Mouse (Mus musculus) spleen, adult 2 months (tissue): ENCODE data around the gene Tmem151b. TPM values are rescaled to one million over a fixed set of nuclear protein-coding genes. Genes with fewer than 3 reads are reported as not detected.

Experiments
- DNase-seq, 2 experiments: peaks; one replicate each; pipeline versions ENCODE4 v3.0.0 to v3.0.0-alpha.2; 2012 to 2021; ENCODE audit warnings: low spot score in 2 of 2, low read depth in 1 of 2
- H3K27ac ChIP-seq: fragments of 200-500 bp; 2 replicates; pipeline ENCODE4 v1.5.1; 2012; ENCODE audit warnings: low read length, inconsistent platforms; ENCODE audit not compliant: insufficient read depth
- H3K27me3 ChIP-seq: fragments of 200-500 bp; 2 replicates; pipeline ENCODE4 v1.6.1; 2012; ENCODE audit warnings: mild to moderate bottlenecking, moderate library complexity, low read length, inconsistent platforms; ENCODE audit not compliant: control insufficient read depth, insufficient read depth
- H3K36me3 ChIP-seq: fragments of 200-500 bp; 2 replicates; pipeline ENCODE4 v1.6.1; 2012; ENCODE audit warnings: mild to moderate bottlenecking, low read length, inconsistent platforms; ENCODE audit not compliant: control insufficient read depth, insufficient read depth
- H3K4me1 ChIP-seq: fragments of 200-500 bp; 2 replicates; pipeline ENCODE4 v1.6.1; 2011; ENCODE audit warnings: inconsistent platforms; ENCODE audit not compliant: control insufficient read depth, insufficient read depth, insufficient read length
- H3K4me3 ChIP-seq: fragments of 200-500 bp; 2 replicates; pipeline ENCODE4 v1.5.1; 2011; ENCODE audit warnings: mild to moderate bottlenecking, inconsistent platforms; ENCODE audit not compliant: insufficient read depth, insufficient read length; ENCODE audit errors: extremely low read depth
- CTCF ChIP-seq: fragments of 200-500 bp; IDR thresholded peaks from 2 replicates; pipeline ENCODE4 v1.5.1; 2011; ENCODE audit warnings: mild to moderate bottlenecking, inconsistent platforms; ENCODE audit not compliant: insufficient read depth, insufficient read length, insufficient replicate concordance; ENCODE audit errors: extremely low read depth
- POLR2A ChIP-seq: fragments of 200-500 bp; IDR thresholded peaks from 2 replicates; pipeline ENCODE4 v1.6.1; 2011; ENCODE audit warnings: low read depth, low read length, inconsistent platforms
- WGBS: fragments of 180-500 bp; shearing (Covaris S2); methylation state at CpG from one replicate; pipeline ENCODE4 v1.1.7; 2018; 5-methylcytosine and 5-hydroxymethylcytosine counted together
- polyA plus RNA-seq: library from polyadenylated mRNA; depleted of rRNA; stranded (reverse); fragments of >200 nt; gene quantifications from 2 replicates; pipeline ENCODE4 v1.2.3, GENCODE M21; 2012

The Tmem151b gene
- polyA plus RNA-seq, 1 experiment = 2.3 TPM

DNA sequence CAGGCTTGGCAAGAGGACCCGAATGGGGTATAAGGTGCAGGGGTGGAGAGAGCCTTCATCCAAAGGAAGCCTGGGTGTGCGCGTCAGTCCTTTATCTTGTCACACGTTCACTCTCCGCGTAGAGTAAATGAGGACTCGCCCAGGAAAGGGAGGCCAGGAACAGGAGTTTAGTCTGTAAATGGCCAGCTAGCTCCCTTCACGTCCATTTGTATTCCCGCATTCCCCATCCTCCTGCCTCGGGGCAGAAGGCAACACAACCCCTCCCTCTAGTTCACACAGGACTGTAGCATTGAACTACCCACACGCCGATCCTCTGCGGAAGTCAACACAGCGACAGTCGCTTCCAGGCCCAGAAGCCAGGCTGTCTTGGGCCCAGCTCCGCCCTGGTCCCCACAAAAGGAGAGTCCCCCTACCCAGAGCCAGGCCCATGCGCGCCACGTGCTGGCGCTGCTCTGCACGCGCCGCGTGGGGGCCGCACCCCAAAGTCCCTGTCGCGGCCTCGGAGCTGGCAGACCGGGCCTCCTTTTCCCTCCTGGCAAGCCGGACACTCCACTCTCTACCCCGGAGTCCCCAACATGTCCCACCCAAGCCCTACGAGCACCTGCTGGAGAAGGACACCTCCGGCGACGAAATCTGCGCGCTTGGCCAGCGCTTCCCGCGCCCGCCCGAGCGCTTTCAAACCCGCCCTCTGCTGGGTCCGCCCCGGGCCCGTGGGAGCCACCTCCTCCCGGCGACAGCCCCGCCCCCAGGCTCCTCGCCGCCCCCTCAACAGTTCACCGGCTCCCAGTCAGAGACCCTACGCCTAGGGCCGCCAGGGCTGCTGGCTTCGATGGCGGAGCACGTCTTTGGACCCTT lies 45.6 kb upstream of the Tmem151b start:
- Histone ChIP-seq H3K36me3 (no peaks in the 10 kb centered on the region), H3K4me1 (peaks cover 18% of the 10 kb centered on the region; the same call in 1 of the 2 replicates), H3K27me3 (no peaks in the 10 kb centered on the region), H3K27ac (peak overlapping the region; percentile 50), H3K4me3 (peak overlapping the region; percentile 68)
- no peak for TF ChIP-seq CTCF
- TF ChIP-seq POLR2A = no peak
- DNase-seq = peak in 1 of 2 experiments; percentile 71
- under 1% methylated on average over 55 of the region's 58 CpGs for WGBS

DNA sequence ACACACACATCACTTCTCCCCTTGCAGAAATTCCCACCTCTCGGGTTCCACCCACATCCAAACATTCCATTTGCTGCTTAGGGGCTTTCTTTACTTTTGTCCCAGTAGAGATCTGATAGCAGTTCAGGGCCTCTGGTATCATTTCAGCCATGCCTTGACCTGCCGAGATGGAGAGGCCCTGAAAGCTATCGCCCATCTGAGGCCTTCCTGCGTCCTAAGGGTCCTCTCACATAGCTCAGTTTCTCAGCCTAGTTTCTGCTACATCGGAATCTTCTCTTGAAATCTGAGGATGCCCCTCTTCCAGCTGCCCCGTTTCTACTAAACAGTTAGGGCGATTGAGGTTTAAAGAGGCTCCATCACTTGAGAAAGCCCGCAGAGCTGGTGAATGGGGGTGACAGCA lies 44.7 kb upstream of the Tmem151b start:
- no peak for TF ChIP-seq CTCF
- Histone ChIP-seq H3K27me3 (no peaks in the 10 kb centered on the region), H3K4me3 (no peak overlapping the region), H3K27ac (peak overlapping the region; percentile 19; the same call in 1 of the 2 replicates), H3K4me1 (peaks cover 15% of the 10 kb centered on the region; the same call in 1 of the 2 replicates), H3K36me3 (no peaks in the 10 kb centered on the region)
- 59% methylated on average over 8 of the region's 8 CpGs for WGBS
- no peak for DNase-seq

DNA sequence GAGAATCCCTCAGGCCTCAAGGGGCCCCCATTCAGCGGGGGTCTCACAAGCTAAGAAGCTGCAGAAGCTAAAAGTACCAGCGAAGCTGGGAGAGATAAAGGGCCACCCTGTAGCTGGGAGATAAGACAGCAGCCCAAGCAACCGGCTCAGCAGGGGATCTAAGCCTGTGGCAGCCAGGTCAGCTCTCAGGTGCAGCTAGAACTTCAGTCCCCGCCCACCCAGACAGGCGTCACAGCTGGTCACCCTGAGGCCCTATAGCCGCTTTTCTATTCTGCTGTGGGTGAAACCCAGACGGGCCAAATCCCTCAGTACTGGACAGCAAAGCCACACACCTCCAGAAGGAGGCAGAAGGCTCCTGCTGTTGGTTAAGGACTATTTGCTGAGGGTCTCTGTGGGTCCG lies 44.0 kb upstream of the Tmem151b start:
- no peaks in the 10 kb centered on the region for H3K27me3 ChIP-seq
- no peak overlapping the region for H3K4me3 ChIP-seq

DNA sequence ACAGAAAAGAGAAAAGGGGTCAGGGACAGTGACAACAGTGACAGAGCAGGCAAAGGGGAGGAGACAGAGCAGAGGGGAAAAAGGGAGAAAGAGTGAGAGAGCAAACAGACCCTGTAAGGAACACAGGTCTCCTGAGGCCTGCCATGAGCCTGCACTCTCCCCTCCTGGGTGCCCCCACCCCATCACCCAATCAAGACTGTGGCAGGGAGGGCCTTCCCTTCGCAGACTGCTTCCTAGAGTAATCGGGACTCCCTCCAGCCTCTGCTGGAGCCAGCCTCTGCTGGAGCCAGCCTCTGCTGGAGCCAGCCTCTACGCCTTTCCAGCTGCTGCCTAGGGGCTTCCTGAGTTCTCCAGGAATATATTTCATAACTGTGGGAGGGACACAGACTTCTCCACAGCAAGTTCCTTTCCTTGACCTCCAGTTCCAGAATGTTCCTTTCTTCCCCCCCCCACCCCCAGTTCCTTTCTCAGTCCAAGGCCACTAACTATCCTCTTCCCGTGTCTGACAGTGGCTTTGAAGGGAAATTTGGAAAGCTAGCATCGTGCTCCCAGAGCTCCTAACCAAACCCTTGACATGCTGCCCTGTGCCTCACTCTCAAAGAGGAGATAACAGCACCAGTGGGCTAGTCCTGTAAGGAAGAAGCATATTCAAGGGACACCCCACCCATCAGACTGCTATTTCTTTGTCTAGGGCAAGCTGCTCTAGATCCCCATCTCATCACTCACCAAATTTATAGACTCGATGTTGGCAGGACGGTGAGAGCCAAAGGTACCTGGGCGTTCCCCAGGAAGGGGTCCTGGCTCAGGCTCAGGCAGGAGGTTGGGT lies 43.3 kb upstream of the Tmem151b start:
- WGBS = 52% methylated on average over 8 of the region's 8 CpGs
- no peaks in the 10 kb centered on the region for H3K27me3 ChIP-seq
- no peak for TF ChIP-seq CTCF
- TF ChIP-seq POLR2A = no peak
- H3K36me3 ChIP-seq = no peaks in the 10 kb centered on the region
- H3K4me3 ChIP-seq = no peak overlapping the region
- H3K4me1 ChIP-seq = peaks cover 15% of the 10 kb centered on the region; the same call in 1 of the 2 replicates
- no peak for DNase-seq
- peak overlapping the region; percentile 40 for H3K27ac ChIP-seq

More for the DNA sequence above, 44.0 kb upstream of the Tmem151b start:
- Histone ChIP-seq H3K27ac (peak overlapping the region; percentile 28), H3K36me3 (no peaks in the 10 kb centered on the region), H3K4me1 (peaks cover 15% of the 10 kb centered on the region; the same call in 1 of the 2 replicates)
- TF ChIP-seq POLR2A (no peak), CTCF (no peak)
- no peak for DNase-seq
- WGBS = 53% methylated on average over 8 of the region's 8 CpGs

DNA sequence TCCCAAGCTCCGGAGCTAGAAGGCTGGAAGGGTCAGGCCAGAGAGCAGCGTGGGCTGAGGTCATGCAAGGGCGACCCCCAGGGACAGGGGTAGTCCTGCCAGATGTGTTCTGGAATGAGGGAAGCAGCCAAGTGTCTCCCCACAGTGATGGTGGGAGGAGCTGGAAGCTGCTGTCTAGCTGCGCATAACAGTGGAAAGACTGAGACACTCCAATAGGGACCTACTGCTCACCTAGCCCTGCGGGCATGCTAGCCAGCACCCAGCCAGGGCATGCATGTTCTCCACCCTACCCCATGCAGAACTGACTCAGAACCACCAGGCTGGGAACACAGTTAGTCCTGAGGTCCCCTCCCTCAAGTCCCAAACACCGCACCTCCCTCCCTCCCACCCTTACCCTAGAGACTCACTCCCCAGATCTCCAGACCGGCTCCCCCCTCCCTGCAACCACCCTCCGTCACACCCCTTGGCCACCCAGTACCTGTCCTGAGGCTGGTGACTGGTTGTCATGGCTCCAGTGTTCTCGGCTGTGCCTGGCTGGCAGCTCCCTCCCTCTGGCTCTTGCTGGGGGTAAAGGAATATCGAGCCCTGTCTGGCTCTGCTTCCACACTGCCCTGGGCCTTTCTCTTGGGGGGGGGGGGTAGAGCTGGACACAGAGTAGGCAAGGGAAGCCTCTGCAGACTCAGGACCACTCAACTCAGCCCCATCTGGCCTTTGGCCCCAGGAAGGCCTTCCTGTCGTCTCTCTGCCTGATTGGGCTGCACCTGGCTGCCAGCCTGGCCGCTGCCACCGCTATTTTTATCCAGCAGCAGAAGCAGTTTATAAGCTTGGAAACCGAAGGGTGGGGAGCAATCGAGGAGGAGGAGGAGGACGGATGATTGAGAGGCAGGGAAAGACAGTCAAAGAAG lies 42.5 kb upstream of the Tmem151b start:
- WGBS = 52% methylated on average over 16 of the region's 16 CpGs
- Histone ChIP-seq H3K27me3 (no peaks in the 10 kb centered on the region), H3K4me3 (no peak overlapping the region), H3K4me1 (peaks cover 14% of the 10 kb centered on the region; the same call in 1 of the 2 replicates), H3K27ac (peak overlapping the region; percentile 40), H3K36me3 (no peaks in the 10 kb centered on the region)
- DNase-seq = no peak
- TF ChIP-seq CTCF = no peak
- TF ChIP-seq POLR2A = no peak

DNA sequence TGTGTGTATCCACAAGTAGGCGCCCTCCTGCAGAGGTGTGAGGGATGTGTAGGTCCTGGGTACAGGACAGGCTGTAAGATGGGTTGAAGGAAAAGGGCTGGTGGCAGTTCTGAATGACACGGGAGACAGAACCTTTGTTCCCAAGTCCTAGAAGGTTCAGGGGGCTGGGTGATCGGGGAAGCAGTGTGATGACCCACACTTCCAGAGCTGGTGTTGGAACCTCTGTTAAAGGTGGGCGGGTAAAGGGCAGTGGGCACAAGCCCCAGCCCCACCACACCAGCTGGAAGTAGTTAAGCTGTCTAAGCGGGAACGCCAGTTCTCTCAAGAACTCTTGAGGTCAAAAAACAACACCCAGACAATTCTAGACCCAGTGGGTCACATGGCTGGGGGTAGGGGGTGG lies 40.9 kb upstream of the Tmem151b start:
- no peak for DNase-seq

More for the DNA sequence above, 40.9 kb upstream of the Tmem151b start:
- peaks cover 10% of the 10 kb centered on the region; the same call in 1 of the 2 replicates for H3K4me1 ChIP-seq
- no peak overlapping the region for H3K4me3 ChIP-seq
- WGBS = 95% methylated on average over 6 of the region's 6 CpGs
- H3K36me3 ChIP-seq = no peaks in the 10 kb centered on the region
- no peak for TF ChIP-seq CTCF
- no peak for TF ChIP-seq POLR2A
- no peak overlapping the region for H3K27ac ChIP-seq
- H3K27me3 ChIP-seq = no peaks in the 10 kb centered on the region
